Mouse (Mus musculus) neutrophil, adult 5-6 weeks (primary cell): ENCODE data around the gene Acsf2. TPM values are rescaled to one million over a fixed set of nuclear protein-coding genes. Genes with fewer than 3 reads are reported as not detected.

Experiments
- ATAC-seq: fragments of 151-379, 151-347 bp; 2 replicates; pipeline ENCODE4 v1.8.0; 2017; ENCODE audit warnings: mild to moderate bottlenecking, moderate TSS enrichment; ENCODE audit not compliant: insufficient number of reproducible peaks, poor library complexity, low FRiP score, severe bottlenecking; ENCODE audit errors: extremely low read depth
- total RNA-seq: library from RNA; stranded (forward); fragments of 200-1000 nt; gene quantifications from 2 replicates; pipeline ENCODE4 v1.2.3, GENCODE M21; 2017

The Acsf2 gene
- total RNA-seq, 1 experiment from 2014 or later = 22.8 TPM

DNA sequence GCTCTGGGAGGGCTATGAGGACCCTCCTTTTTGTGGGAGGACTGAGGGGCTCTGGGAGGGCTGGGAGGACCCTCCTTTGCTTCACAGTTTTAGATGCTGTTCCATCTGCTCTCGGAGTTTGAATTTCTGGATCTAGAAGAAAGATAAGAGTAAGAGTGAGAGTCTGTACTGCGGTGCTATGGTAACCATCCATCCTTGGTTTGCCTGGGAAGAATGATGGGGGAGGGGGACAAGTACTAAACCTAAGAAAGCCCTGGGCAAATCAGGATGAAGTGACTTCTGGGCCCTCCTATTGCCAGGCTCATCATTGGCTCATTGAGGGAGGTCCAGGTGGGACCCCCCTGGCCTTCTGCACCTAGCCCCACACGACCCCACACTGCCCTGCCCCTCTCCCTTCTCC lies 43.4 kb downstream of the Acsf2 start:
- no peak for ATAC-seq

DNA sequence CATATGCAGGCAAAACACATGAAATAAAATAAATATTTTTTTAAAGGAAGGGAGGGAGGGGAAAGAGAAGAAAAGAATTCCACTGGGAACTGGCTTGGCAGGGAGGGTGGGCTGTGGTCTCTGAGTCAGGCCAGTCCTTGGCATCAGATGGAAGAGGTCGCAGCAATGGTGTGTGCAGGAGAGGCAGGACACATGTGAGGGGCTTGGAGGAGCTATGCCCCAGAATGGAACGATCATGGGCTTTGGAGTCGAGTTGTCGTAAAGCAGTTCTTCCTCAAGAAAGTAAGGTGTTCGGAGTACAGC lies 51.3 kb downstream of the Acsf2 start:
- ATAC-seq = no peak

DNA sequence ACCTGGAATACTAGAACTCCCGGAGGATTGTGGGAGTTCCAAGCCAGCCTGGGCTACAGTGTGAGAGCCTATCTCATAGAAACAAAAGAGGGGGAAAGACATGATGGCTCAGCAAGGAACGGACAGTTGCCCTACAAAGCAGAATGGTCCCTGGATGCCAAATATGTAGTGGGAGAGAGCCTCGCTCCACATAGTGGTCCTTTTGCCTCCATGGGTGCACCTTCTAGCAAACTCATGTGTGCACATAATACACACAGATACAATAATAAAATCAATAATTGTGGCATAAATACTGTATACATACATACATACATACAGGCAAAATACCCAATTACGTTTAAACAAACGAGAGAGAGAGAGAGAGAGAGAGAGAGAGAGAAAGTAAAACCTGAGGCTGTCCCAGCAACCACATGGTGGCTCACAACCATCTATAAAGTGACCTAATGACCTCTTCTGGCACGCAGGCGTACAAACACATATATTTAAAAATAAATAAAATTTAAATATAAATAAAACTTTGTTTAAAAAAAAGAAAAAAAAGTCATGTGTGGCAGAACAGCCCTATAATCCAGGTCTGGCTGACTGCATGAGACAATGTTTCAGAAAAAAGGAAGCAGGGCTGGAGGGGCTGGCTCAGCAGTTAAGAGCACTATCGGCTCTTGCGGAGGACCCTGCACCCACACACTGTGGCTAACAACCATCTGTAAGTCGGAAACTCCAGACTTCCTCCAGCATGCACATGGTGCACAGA lies 51.8 kb downstream of the Acsf2 start:
- ATAC-seq = no peak

GRCm38 (mm10) chr11:94548888-94549690 lies 52.6 kb downstream of the Acsf2 start, which contains the start of gene Rsad1:
Gene Rsad1, minus strand, starts transcription at chr11:94549255.
- ATAC-seq = peak; percentile 90

- no peak for ATAC-seq
Observed at GRCm38 (mm10) chr11:94548041-94548784, 53.5 kb downstream of the Acsf2 start.

DNA sequence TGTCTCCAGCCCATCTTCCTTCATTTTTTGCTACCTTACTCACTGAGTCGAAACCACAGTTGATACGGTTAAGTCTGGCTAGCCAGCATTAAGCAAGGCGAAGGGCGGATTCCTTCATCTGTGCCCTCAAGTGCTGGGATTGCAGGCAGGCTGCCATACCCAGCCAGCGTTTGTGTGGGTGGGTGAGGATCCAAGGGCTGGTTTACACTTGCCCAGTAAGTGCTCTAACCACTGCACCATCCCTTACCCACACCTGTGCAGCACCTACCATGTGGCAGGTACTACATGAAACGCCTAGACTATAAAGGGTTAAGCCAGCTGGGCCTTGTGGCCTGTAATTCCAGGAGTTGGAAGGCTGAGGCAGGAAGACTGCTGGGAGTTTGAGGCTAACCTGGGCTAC lies 54.4 kb downstream of the Acsf2 start:
- ATAC-seq = no peak

DNA sequence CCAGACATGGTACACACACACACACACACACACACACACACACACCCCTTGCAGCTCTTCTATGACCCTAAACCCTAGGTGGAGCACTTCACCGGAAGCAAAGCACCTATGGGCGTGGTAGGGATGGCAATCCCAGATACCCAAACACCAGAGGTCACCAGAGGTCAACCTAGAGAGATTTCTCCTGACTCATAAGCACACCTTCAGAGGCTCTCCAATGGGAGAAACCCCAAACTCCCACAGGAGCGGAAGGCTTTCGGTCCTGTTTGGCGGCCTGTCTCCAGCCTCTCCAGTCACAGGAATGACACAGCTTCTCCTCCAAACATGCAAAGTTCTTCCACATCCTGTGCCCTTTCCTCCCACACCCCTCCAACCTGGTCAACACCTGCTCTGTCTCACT lies 55.3 kb downstream of the Acsf2 start:
- no peak for ATAC-seq

- ATAC-seq = no peak
Observed at GRCm38 (mm10) chr11:94544422-94544821, 57.2 kb downstream of the Acsf2 start.

- ATAC-seq = peak; percentile 34; the same call in 1 of the 2 replicates
Observed at GRCm38 (mm10) chr11:94543932-94544331, 57.7 kb downstream of the Acsf2 start.

GRCm38 (mm10) chr11:94543344-94543743 lies 58.3 kb downstream of the Acsf2 start:
- no peak for ATAC-seq

- no peak for ATAC-seq
Observed at GRCm38 (mm10) chr11:94542400-94542799, 59.3 kb downstream of the Acsf2 start.

- no peak for ATAC-seq
Observed at GRCm38 (mm10) chr11:94539761-94540160, 61.9 kb downstream of the Acsf2 start.

GRCm38 (mm10) chr11:94538733-94539292 lies 62.9 kb downstream of the Acsf2 start:
- no peak for ATAC-seq

GRCm38 (mm10) chr11:94533171-94533570 lies 68.5 kb downstream of the Acsf2 start:
- ATAC-seq = no peak

DNA sequence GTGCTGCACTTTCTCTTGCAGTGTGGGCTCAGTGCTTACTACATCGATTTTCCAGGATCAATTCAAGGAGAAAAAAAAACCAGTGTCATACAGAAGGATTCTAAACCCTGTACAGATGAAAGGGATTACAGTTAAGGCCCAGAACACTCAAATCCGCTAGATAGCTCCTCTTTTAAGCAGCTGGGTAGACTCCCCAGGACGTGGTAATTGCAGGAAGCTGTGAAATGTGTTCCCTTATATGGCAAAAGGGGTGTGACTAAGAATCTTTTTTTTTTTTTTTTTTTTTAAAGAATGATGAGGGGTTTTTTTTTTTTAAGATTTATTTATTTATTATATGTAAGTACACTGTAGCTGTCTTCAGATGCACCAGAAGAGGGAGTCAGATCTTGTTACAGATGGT lies 72.8 kb downstream of the Acsf2 start:
- ATAC-seq = no peak

- ATAC-seq = no peak
Observed at GRCm38 (mm10) chr11:94526171-94526879, 75.3 kb downstream of the Acsf2 start.

GRCm38 (mm10) chr11:94521219-94521843 lies 80.3 kb downstream of the Acsf2 start, which contains the start of gene Mycbpap:
Gene Mycbpap, minus strand, starts transcription at chr11:94521742.
- no peak for ATAC-seq

DNA sequence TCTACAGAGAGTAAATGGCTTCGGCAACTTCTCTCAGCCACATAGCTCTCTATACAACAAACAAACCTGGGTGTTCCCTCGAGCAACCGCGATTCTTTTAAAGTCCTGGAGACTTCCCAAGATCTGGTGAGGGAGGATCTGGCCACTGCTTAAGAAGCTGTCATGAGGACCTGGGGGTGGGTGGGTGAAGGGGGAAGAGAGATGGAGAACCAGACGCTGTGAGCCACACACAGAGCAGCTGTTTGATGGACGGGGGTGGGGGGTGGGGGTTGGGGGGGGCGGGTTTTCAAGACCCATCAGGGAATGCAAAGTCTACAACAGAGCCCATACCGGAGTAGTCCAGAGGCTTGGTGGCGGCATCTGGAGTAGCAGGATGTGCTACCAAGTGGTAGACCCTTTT lies 88.2 kb downstream of the Acsf2 start:
- no peak for ATAC-seq
